Mouse (Mus musculus) heart, embryonic 14.5 days (tissue): ENCODE data around the gene Gars. TPM values are rescaled to one million over a fixed set of nuclear protein-coding genes. Genes with fewer than 3 reads are reported as not detected.

Experiments used
- ATAC-seq: fragments of 200-750 bp; cut with Nextera tagmentation; 2 replicates; pipeline ENCODE4 v1.8.0; 2017; ENCODE audit warnings: low read depth, moderate TSS enrichment; ENCODE audit not compliant: insufficient number of reproducible peaks, insufficient read depth, low FRiP score
- H3K27ac ChIP-seq, 2 experiments: fragments of 200-500 bp in 1 of 2; fragments of 300-500 bp in 1 of 2; sonication (generic) in 1 of 2; replicated peaks in 1 of 2; 2 replicates each; pipeline ENCODE4 v1.5.1; 2012 to 2014; ENCODE audit warnings: low read depth in 2 of 2, low read length in 2 of 2, control low read depth in 1 of 2, mild to moderate bottlenecking in 1 of 2, mixed read lengths in 1 of 2; ENCODE audit not compliant: control insufficient read depth in 1 of 2, insufficient read depth in 1 of 2
- H3K27me3 ChIP-seq: fragments of 300-500 bp; sonication (generic); 2 replicates; pipeline ENCODE4 v1.6.1; 2014; ENCODE audit warnings: mild to moderate bottlenecking, low read length, control low read depth; ENCODE audit not compliant: control insufficient read depth, insufficient read depth
- H3K36me3 ChIP-seq: fragments of 300-500 bp; sonication (generic); 2 replicates; pipeline ENCODE4 v1.6.1; 2014; ENCODE audit warnings: mild to moderate bottlenecking, control low read depth, low read length, mixed read lengths; ENCODE audit not compliant: control insufficient read depth, insufficient read depth
- H3K4me1 ChIP-seq, 2 experiments: fragments of 200-500 bp in 1 of 2; fragments of 300-500 bp in 1 of 2; sonication (generic) in 1 of 2; 2 replicates each; pipeline ENCODE4 v1.6.1; 2012 to 2014; ENCODE audit warnings: low read length in 2 of 2, control low read depth in 1 of 2, mixed read lengths in 1 of 2; ENCODE audit not compliant: control insufficient read depth in 2 of 2, insufficient read depth in 2 of 2
- H3K4me2 ChIP-seq: fragments of 300-500 bp; sonication (generic); 2 replicates; pipeline ENCODE4 v1.6.1; 2014; ENCODE audit warnings: mild to moderate bottlenecking, low read length
- H3K4me3 ChIP-seq, 2 experiments: fragments of 200-500 bp in 1 of 2; fragments of 300-500 bp in 1 of 2; sonication (generic) in 1 of 2; 2 replicates each; pipeline ENCODE4 v1.5.1; 2012 to 2014; ENCODE audit warnings: low read length in 2 of 2, mild to moderate bottlenecking in 2 of 2, control low read depth in 1 of 2, low read depth in 1 of 2, moderate library complexity in 1 of 2; ENCODE audit not compliant: control insufficient read depth in 1 of 2, insufficient read depth in 1 of 2
- H3K9ac ChIP-seq: fragments of 300-500 bp; sonication (generic); 2 replicates; pipeline ENCODE4 v1.6.1; 2014; ENCODE audit warnings: mild to moderate bottlenecking, low read length
- H3K9me3 ChIP-seq: fragments of 300-500 bp; sonication (generic); 2 replicates; pipeline ENCODE4 v1.6.1; 2016; ENCODE audit warnings: low read length, control low read depth; ENCODE audit not compliant: control insufficient read depth
- WGBS: fragments of 180-500 bp; shearing (Covaris S2); extraction: QIAGEN DNeasy Blood & Tissue Kit; methylation state at CpG from one replicate; pipeline ENCODE4 v1.1.7; 2014; 5-methylcytosine and 5-hydroxymethylcytosine counted together
- polyA plus RNA-seq: library from polyadenylated mRNA; unstranded; fragments of >200 nt; fragmentation: Nextera tagmentation; extraction: Ambion mirVana; gene quantifications from 2 replicates; pipeline ENCODE4 v1.2.1, GENCODE M21; 2014

Gene Gars
- polyA plus RNA-seq, 1 experiment from 2014 or later, result 149 TPM

DNA sequence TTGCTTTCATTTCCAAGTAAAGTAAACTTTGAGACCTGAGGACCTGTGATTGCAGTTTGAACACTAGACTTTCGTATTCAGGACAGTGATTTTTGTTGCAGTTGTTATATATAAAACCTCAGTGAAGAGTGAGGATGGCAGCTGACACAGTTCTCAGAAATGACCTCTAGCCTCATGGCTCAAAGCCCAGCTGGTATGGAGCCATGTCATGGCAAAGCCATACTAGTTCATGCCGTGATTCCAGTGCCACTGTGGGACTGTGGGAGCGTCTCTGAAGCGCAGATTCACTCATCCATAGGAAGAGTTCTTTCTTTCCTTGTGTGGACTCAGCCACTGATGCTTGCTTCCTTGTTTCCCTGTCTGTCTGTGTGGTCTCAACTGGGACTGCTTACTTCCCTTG is 16.7 kb downstream of the Gars start:
- H3K27ac ChIP-seq, result no peak overlapping the region
- WGBS, result 92% methylated on average over 4 of the region's 4 CpGs
- peaks cover 93% of the 10 kb centered on the region for H3K36me3 ChIP-seq
- no peak overlapping the region for H3K4me3 ChIP-seq
- H3K9me3 ChIP-seq, result no peaks in the 10 kb centered on the region
- H3K4me2 ChIP-seq, result no peak overlapping the region
- no peaks in the 10 kb centered on the region for H3K27me3 ChIP-seq
- H3K4me1 ChIP-seq, result no peaks in the 10 kb centered on the region
- no peak overlapping the region for H3K9ac ChIP-seq
- ATAC-seq, result no peak

DNA sequence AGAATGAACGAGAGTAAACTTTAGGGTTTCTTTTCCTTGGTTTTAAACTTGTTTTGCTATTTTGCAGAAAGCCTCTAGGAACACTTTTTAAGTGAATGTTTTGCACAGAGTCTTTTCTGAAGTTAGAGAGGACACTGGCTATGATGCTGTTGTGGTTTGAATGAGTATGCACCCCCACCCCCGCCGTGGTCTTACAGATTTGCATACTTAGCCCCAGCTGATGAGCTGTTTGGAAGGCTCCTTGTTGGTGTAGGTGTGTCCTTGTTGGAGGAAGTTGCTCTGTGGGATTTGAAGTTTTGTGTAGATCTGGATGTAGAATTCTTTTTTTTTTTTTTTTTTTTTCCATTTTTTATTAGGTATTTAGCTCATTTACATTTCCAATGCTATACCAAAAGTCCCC is 19.6 kb downstream of the Gars start:
- no peaks in the 10 kb centered on the region for H3K4me1 ChIP-seq
- 92% methylated on average over 3 of the region's 3 CpGs for WGBS

DNA sequence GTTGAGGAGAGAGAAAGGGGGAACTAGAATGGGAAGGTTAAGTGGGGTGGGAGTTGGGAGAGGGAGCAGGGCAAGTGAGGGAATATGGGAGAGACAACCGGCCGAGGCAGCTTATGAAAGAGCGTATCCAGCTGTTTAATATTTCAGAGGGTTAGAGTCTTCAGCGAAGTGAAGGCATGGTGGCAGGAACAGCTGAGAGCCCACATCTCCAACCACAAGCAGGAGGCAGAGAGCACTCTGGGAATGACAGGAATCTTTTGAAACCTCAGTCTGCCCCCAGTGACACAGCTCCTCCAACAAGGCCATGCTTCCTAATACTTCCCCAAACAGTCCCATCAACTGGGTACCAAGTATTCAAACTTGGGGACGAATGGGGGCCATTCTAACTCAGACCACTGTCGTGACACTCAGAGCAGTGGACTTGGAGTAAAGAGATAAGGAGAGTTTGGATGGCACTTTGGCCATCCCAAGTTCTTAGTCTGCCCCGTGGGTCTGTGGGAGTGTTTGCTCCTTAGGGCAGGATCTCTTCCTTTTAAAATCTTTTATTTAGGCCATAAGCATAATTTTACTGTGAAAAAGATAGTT is 22.5 kb downstream of the Gars start:
- Histone ChIP-seq H3K36me3 (peaks cover 93% of the 10 kb centered on the region), H3K9ac (no peak overlapping the region), H3K9me3 (no peaks in the 10 kb centered on the region), H3K4me1 (no peaks in the 10 kb centered on the region), H3K4me3 (no peak overlapping the region), H3K4me2 (no peak overlapping the region), H3K27ac (no peak overlapping the region), H3K27me3 (no peaks in the 10 kb centered on the region)
- no peak for ATAC-seq
- 86% methylated on average over 7 of the region's 7 CpGs for WGBS

More for the DNA sequence above, 19.6 kb downstream of the Gars start:
- H3K27me3 ChIP-seq, result no peaks in the 10 kb centered on the region
- no peak overlapping the region for H3K9ac ChIP-seq
- H3K9me3 ChIP-seq, result no peaks in the 10 kb centered on the region
- peaks cover 93% of the 10 kb centered on the region for H3K36me3 ChIP-seq
- no peak overlapping the region for H3K27ac ChIP-seq
- ATAC-seq, result no peak
- no peak overlapping the region for H3K4me3 ChIP-seq
- H3K4me2 ChIP-seq, result no peak overlapping the region

DNA sequence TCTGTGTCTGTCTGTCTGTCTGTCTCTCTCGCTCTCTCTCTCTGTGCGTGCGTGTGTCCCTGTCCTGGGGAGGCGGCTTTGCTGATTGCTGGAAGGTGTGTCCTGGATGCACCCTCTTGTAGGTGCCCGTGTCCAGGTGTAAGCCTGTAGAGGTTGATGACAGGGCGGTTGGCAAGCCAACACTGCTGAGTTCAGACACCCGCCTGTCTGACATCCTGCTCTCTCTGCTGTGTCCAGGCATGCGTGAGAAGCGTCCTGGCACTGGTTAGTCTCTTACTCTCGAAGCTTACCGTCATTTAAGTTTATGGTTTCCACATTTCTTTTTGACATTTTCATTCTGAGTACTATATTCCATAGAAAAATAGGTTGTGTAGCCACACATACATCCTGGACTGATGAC is 23.5 kb downstream of the Gars start:
- no peak overlapping the region for H3K4me3 ChIP-seq
- no peak for ATAC-seq
- H3K4me1 ChIP-seq, result no peaks in the 10 kb centered on the region
- H3K36me3 ChIP-seq, result peaks cover 93% of the 10 kb centered on the region
- H3K9ac ChIP-seq, result no peak overlapping the region
- no peaks in the 10 kb centered on the region for H3K27me3 ChIP-seq
- H3K9me3 ChIP-seq, result no peaks in the 10 kb centered on the region
- no peak overlapping the region for H3K4me2 ChIP-seq
- no peak overlapping the region for H3K27ac ChIP-seq
- 88% methylated on average over 11 of the region's 11 CpGs for WGBS

DNA sequence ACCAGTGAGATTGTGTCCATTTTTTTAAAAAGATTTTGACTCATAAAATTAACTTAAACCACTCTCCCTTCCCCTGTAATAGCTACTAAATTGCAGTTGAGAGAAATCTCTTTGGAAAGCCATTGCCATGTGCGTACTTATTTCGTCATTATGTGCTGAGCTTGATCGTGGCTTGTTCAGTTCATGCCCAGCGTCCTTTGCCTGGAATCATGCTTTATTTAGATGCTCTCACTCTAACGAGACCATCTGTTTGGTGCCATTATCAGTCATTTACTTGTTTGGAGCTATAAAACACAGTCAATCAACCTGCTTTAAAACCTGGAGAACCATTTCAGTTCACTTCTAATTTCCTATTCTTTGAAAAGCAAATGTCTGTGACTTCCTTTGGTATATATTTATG is 24.4 kb downstream of the Gars start:
- H3K27me3 ChIP-seq, result no peaks in the 10 kb centered on the region
- H3K36me3 ChIP-seq, result peaks cover 93% of the 10 kb centered on the region
- H3K9ac ChIP-seq, result no peak overlapping the region
- H3K4me2 ChIP-seq, result no peak overlapping the region
- ATAC-seq, result no peak
- no peak overlapping the region for H3K4me3 ChIP-seq
- WGBS, result 88% methylated on average over 5 of the region's 5 CpGs
- no peaks in the 10 kb centered on the region for H3K9me3 ChIP-seq
- no peaks in the 10 kb centered on the region for H3K4me1 ChIP-seq
- no peak overlapping the region for H3K27ac ChIP-seq

DNA sequence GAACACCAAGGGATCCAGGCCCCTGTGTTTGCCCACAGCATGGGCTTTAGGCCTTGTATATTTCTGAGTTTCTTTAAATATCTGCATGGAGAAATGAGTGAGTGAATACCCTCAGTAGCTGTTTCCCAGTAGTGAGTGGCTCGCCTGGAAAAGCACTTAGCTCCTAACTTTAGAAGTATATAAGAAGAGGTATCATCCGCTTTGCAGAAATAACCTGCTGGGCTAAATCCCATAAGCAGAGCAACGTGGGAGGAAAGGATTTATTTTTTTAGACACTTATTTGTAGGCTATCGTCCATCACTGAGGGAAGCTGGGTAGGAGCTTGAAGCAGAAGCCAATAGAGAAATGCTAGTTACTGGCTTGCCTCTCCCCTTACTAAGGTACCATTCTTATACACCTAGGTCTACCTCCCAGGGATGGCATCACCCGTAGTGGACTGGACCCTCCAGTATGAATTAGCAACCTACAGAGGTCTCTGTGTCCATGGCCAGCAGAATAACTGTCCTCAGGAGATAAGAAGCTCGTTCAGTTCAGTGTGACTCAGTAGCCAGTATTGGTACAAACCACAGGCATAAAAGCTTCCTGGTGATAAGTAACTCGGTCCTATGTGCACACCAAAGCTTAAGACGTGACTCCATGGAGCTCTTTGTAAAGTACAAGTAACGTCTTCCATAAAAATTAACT is 26.1 kb downstream of the Gars start:
- H3K9ac ChIP-seq, result no peak overlapping the region
- no peak overlapping the region for H3K4me3 ChIP-seq
- no peak overlapping the region for H3K27ac ChIP-seq
- H3K36me3 ChIP-seq, result peaks cover 99% of the 10 kb centered on the region
- ATAC-seq, result no peak
- 80% methylated on average over 9 of the region's 9 CpGs for WGBS
- no peaks in the 10 kb centered on the region for H3K4me1 ChIP-seq
- H3K9me3 ChIP-seq, result no peaks in the 10 kb centered on the region
- no peak overlapping the region for H3K4me2 ChIP-seq
- H3K27me3 ChIP-seq, result no peaks in the 10 kb centered on the region

DNA sequence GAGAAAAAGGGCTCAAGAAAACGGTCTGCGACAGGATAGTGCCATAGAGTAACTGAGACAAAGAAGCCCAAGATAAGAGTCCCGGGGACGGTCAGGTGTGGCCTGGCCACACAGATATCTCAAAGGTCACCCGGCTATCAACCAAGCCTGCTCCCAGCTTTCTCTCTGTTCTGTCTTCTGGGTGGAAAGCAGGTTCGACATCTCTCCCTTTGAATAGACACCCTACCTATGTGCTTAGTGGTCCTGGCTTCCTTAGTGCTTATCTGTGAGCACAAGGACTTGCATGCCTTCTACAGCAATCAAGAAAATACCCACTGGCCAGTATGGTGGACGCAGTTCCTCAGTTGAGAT is 26.6 kb downstream of the Gars start:
- ATAC-seq, result no peak
- WGBS, result 77% methylated on average over 7 of the region's 7 CpGs
- no peak overlapping the region for H3K4me2 ChIP-seq
- no peak overlapping the region for H3K4me3 ChIP-seq
- no peak overlapping the region for H3K9ac ChIP-seq
- peaks cover 99% of the 10 kb centered on the region for H3K36me3 ChIP-seq
- no peaks in the 10 kb centered on the region for H3K4me1 ChIP-seq
- H3K9me3 ChIP-seq, result no peaks in the 10 kb centered on the region
- no peaks in the 10 kb centered on the region for H3K27me3 ChIP-seq
- H3K27ac ChIP-seq, result no peak overlapping the region

DNA sequence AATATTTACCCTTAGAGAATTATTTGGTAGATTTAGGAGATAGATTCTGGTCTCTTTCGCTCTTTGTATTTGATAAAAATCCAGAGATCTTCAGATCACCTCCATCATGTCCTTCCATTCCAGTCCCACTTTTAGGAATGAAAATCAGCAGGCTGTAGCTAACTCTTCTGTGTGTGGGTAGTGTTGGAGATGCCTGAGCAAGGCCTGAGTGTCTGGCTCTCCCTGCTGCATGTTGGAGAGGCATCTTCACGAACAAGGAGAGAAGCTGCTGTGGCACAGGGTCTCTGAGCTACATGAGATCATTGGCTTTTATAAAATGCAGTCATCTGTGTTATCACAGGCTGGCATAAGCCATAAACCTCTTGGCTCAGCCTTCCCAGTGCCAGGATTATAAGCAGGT is 28.1 kb downstream of the Gars start:
- no peak overlapping the region for H3K27ac ChIP-seq
- no peak for ATAC-seq
- WGBS, result 90% methylated on average over 2 of the region's 2 CpGs
- no peaks in the 10 kb centered on the region for H3K27me3 ChIP-seq
- H3K36me3 ChIP-seq, result peaks cover 95% of the 10 kb centered on the region
- no peaks in the 10 kb centered on the region for H3K9me3 ChIP-seq
- no peak overlapping the region for H3K4me3 ChIP-seq
- no peaks in the 10 kb centered on the region for H3K4me1 ChIP-seq
- no peak overlapping the region for H3K4me2 ChIP-seq
- no peak overlapping the region for H3K9ac ChIP-seq
